Mouse (Mus musculus): Measurements from ENCODE around the gene Pakap. TPM values are rescaled to one million over a fixed set of nuclear protein-coding genes. Genes with fewer than 3 reads are reported as not detected.

The Pakap gene
- polyA plus RNA-seq, 1 experiment from 2014 or later: 57.2 TPM

DNA sequence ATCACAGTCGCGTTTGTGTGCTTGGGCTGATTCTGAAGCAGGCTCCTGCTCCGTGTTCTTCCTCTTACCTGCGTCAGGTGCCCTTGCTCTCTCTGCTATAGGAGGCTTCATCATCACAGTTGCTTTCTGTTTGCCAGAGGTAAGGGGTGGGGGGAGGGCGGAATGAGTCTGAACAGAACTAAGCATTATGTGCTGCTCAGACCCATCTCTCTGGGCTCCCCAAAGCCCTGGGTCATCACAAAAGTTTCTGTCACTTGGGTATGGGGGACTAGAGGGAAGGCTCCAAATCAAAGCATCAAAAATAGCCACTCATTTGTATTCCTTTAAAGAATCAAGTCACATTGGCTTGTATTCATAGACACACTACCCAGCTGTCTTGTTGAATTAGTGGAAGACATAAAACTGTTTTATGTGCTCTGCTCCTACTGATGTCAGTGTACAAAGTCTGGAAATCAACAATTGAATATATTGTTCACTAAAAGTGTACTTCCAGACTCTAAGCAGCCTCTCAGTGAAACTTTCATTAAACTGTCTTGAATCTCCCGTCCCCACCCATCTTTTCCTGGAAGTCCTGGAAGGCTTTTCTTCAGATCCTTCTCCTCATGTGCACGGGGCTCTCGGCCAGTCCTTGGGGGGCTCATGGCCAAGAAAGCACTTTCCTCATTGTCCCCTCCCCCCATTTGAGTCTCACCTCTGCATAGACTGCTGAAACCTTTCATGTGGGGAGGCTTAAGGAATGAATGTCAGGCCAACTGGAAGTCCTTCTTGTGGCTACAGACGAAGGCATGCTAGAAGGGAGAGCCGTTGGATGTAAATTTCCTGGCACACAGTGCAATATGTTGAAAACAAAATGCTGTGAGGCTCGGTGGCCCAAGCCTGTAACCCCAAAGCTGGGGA lies 135.8 kb downstream of the Pakap start:
- H3K4me3 ChIP-seq (ENCODE audit: low read depth, low read length): no peak overlapping the region
- WGBS: 74% methylated on average over 11 of the region's 11 CpGs
- H3K27ac ChIP-seq (ENCODE audit: low read depth): no peak overlapping the region
- no peaks in the 10 kb centered on the region for H3K9me3 ChIP-seq (ENCODE audit: low read depth, low read length)
- no peak overlapping the region for H3K4me2 ChIP-seq
- no peaks in the 10 kb centered on the region for H3K4me1 ChIP-seq (ENCODE audit: insufficient read depth)
- H3K9ac ChIP-seq: no peak overlapping the region
- DNase-seq: no peak
- no peak for TF ChIP-seq CTCF (IDR thresholded peaks at IDR 0.05; ENCODE audit: low read depth)
- no peak for ATAC-seq (ENCODE audit: insufficient read depth)
- no peaks in the 10 kb centered on the region for H3K27me3 ChIP-seq (ENCODE audit: insufficient read depth, low read length)
- H3K36me3 ChIP-seq (ENCODE audit: insufficient read depth): no peaks in the 10 kb centered on the region

DNA sequence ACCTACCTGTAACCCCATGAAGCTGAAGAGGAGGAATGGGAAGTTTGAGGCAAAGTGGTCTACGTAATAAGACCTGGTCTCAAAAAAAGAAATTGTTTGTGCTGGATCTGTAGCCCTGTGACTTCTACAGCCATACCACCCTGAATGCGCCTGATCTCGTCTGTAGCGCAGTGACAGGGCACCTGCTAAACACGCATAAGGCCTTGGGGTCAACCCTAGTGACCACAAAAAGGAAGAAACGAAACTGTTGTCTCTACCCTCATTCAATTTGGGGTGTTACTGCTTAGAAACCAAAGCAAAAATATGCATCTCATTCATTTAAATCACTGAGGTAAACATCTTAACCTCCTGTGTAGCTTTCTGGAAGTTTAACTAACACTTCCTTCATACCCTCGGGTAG lies 136.6 kb downstream of the Pakap start:
- DNase-seq: no peak
- H3K27me3 ChIP-seq (ENCODE audit: insufficient read depth, low read length): no peaks in the 10 kb centered on the region
- H3K4me2 ChIP-seq: no peak overlapping the region
- 90% methylated on average over 7 of the region's 7 CpGs for WGBS
- H3K4me3 ChIP-seq (ENCODE audit: low read depth, low read length): no peak overlapping the region
- TF ChIP-seq CTCF (IDR thresholded peaks at IDR 0.05; ENCODE audit: low read depth): no peak
- no peaks in the 10 kb centered on the region for H3K4me1 ChIP-seq (ENCODE audit: insufficient read depth)
- H3K27ac ChIP-seq (ENCODE audit: low read depth): no peak overlapping the region
- no peaks in the 10 kb centered on the region for H3K9me3 ChIP-seq (ENCODE audit: low read depth, low read length)
- ATAC-seq (ENCODE audit: insufficient read depth): no peak
- H3K36me3 ChIP-seq (ENCODE audit: insufficient read depth): peaks cover under 1% of the 10 kb centered on the region; the same call in 1 of the 2 replicates
- no peak overlapping the region for H3K9ac ChIP-seq

DNA sequence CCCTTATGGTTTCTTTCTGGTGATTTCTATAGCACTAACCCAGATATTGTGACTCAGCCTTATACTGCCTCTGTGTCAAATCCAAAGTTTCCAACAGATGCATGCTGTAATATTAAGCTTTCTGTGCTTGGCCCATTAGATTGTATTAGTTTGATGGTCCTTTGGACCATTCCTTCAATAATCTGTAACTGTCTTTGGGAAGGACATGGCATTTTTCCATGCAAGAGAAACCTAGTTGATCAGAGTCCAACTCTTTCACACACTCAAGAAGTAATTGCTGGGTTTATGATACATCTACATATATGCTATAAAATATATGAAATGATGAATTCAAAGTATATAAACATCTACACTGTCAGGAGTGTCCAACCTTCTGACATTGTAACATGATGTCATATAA lies 147.9 kb downstream of the Pakap start:
- H3K27me3 ChIP-seq (ENCODE audit: insufficient read depth, low read length): no peaks in the 10 kb centered on the region
- H3K4me1 ChIP-seq (ENCODE audit: insufficient read depth): no peaks in the 10 kb centered on the region
- no peak overlapping the region for H3K4me2 ChIP-seq
- H3K9me3 ChIP-seq (ENCODE audit: low read depth, low read length): no peaks in the 10 kb centered on the region
- ATAC-seq (ENCODE audit: insufficient read depth): no peak
- no peak for TF ChIP-seq CTCF (IDR thresholded peaks at IDR 0.05; ENCODE audit: low read depth)
- DNase-seq: no peak
- no peak overlapping the region for H3K27ac ChIP-seq (ENCODE audit: low read depth)
- H3K9ac ChIP-seq: no peak overlapping the region
- H3K36me3 ChIP-seq (ENCODE audit: insufficient read depth): no peaks in the 10 kb centered on the region
- no peak overlapping the region for H3K4me3 ChIP-seq (ENCODE audit: low read depth, low read length)

DNA sequence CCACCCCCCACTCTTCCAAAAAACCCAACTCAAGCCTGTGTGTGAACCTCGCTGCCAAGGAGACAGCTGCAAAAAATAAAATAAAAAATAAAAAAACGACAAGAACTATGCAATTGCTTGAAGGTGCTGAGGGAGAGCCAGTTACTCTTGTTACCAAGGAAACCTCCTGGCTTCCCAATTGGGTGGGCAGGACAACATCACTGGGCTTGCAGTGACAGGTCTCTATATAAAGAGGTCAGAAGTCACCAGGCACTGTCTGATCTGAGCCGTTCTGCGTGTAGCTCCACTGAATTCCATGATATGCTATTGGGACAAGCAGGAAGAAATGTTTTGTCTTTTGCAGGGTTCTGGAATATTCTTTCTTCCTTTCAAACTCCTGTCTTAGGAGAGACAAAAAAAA lies 148.8 kb downstream of the Pakap start:
- no peak for TF ChIP-seq CTCF (IDR thresholded peaks at IDR 0.05; ENCODE audit: low read depth)
- H3K4me1 ChIP-seq (ENCODE audit: insufficient read depth): no peaks in the 10 kb centered on the region
- H3K4me2 ChIP-seq: no peak overlapping the region
- H3K27ac ChIP-seq (ENCODE audit: low read depth): no peak overlapping the region
- WGBS: 40% methylated on average over 4 of the region's 4 CpGs
- no peak for ATAC-seq (ENCODE audit: insufficient read depth)
- no peaks in the 10 kb centered on the region for H3K9me3 ChIP-seq (ENCODE audit: low read depth, low read length)
- H3K9ac ChIP-seq: no peak overlapping the region
- no peak for DNase-seq
- no peaks in the 10 kb centered on the region for H3K27me3 ChIP-seq (ENCODE audit: insufficient read depth, low read length)
- peaks cover 3% of the 10 kb centered on the region; the same call in 1 of the 2 replicates for H3K36me3 ChIP-seq (ENCODE audit: insufficient read depth)
- H3K4me3 ChIP-seq (ENCODE audit: low read depth, low read length): no peak overlapping the region

DNA sequence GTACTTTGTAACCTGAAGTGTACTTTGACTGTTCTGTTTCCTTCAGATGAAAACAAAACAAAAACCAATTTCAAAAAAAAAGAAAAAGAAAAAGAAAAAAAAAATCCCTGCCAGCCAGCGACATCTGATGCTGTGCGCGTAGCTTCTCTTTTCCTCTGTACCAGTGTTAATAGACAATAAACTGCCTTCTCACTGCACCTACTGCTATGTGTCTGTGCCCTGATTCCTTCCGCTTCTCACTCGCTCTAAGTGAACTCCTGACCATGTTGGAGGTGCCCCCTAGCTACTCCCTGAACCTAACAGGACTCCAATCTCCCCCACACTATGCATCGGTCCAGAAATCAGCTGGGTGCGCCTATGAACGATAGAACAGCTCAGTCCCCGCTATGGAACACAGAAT lies 149.4 kb downstream of the Pakap start, which contains the start of gene Akap2:
Gene Akap2, plus strand, starts transcription at position 304 of the 400 bp plus-strand sequence.
- H3K27ac ChIP-seq (ENCODE audit: low read depth): no peak within 1 kb of the TSS
- H3K4me3 ChIP-seq (ENCODE audit: low read depth, low read length): no peak within 1 kb of the TSS
- no peak within 1 kb of the TSS for H3K4me2 ChIP-seq
- no peaks in the 10 kb centered on the region for H3K4me1 ChIP-seq (ENCODE audit: insufficient read depth)
- peaks cover 3% of the 10 kb centered on the region; the same call in 1 of the 2 replicates for H3K36me3 ChIP-seq (ENCODE audit: insufficient read depth)
- TF ChIP-seq CTCF (IDR thresholded peaks at IDR 0.05; ENCODE audit: low read depth): no peak
- H3K27me3 ChIP-seq (ENCODE audit: insufficient read depth, low read length): no peaks in the 10 kb centered on the region
- no peak within 1 kb of the TSS for H3K9ac ChIP-seq
- WGBS: 85% methylated on average over 9 of the region's 9 CpGs
- no peak for ATAC-seq (ENCODE audit: insufficient read depth)
- no peak for DNase-seq
- no peaks in the 10 kb centered on the region for H3K9me3 ChIP-seq (ENCODE audit: low read depth, low read length)

DNA sequence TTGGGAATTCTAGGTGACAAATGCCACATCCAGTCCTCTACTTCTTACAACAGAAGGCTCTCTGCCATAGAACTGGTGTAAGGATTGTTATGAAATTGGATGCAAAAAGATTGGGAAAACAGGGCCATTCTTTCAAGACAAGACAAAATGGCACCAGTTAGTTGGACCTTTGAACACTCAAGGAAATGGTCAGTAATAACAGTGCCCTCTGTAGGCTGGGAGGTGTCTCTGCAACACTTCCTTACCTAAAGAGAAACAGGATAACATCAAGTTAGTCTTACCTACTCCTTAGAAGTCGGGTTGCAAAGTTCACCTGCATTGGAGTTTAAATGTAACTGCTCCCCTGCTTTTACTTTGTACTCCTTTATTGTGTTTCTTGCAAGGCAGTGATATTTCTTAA lies 151.4 kb downstream of the Pakap start:
- Histone ChIP-seq H3K27ac (ENCODE audit: low read depth) (no peak overlapping the region), H3K36me3 (ENCODE audit: insufficient read depth) (peaks cover 3% of the 10 kb centered on the region; the same call in 1 of the 2 replicates), H3K9me3 (ENCODE audit: low read depth, low read length) (no peaks in the 10 kb centered on the region), H3K9ac (no peak overlapping the region), H3K4me1 (ENCODE audit: insufficient read depth) (no peaks in the 10 kb centered on the region), H3K4me3 (ENCODE audit: low read depth, low read length) (no peak overlapping the region), H3K4me2 (no peak overlapping the region), H3K27me3 (ENCODE audit: insufficient read depth, low read length) (no peaks in the 10 kb centered on the region)
- ATAC-seq (ENCODE audit: insufficient read depth) (no peak), DNase-seq (no peak)
- WGBS: 89% methylated on average over 1 of the region's 1 CpGs
- TF ChIP-seq CTCF (IDR thresholded peaks at IDR 0.05; ENCODE audit: low read depth): peak; percentile 17; the same call in 1 of the 2 replicates

DNA sequence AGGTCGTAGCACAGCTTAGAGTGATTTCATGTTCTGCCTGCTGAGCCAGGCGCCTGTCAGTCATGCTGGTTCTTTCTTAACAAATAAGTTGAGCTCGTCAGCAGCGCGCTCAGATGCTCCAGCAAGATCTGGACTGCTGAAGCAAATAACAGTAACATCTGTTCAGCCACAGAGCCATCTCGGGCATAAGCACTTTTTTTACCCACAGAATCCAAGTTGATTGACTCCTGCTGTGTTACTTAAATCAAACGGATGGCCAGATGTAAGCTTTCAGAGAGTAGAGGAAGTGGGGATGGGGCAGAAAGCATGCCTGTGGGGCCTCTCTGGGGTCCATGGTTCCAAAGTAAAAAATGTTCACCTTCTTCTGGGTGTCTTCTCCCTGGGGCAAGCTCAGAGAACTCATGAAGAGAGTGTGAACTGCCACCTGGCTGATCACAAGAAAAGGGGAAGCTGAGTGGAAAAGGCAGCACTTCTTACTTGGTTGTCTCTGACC lies 152.9 kb downstream of the Pakap start:
- Histone ChIP-seq H3K36me3 (ENCODE audit: insufficient read depth) (peaks cover 3% of the 10 kb centered on the region; the same call in 1 of the 2 replicates), H3K9ac (no peak overlapping the region), H3K4me3 (ENCODE audit: low read depth, low read length) (no peak overlapping the region), H3K27me3 (ENCODE audit: insufficient read depth, low read length) (no peaks in the 10 kb centered on the region), H3K27ac (ENCODE audit: low read depth) (no peak overlapping the region), H3K4me2 (no peak overlapping the region), H3K9me3 (ENCODE audit: low read depth, low read length) (no peaks in the 10 kb centered on the region), H3K4me1 (ENCODE audit: insufficient read depth) (no peaks in the 10 kb centered on the region)
- 36% methylated on average over 7 of the region's 7 CpGs for WGBS
- TF ChIP-seq CTCF (IDR thresholded peaks at IDR 0.05; ENCODE audit: low read depth): no peak
- ATAC-seq (ENCODE audit: insufficient read depth): no peak
- DNase-seq: peak; percentile 56
